Mouse (Mus musculus): ENCODE results near the gene Thrb.

Gene Thrb

GRCm38 (mm10) chr14:17859790-17860385, 199.8 kb downstream of the Thrb start:
- DNase-seq (ENCODE audit: extremely low read depth, insufficient read length, low spot score): no peak

- no peak for DNase-seq (ENCODE audit: extremely low read depth, insufficient read length, low spot score)
Observed at GRCm38 (mm10) chr14:17862651-17863050, 202.6 kb downstream of the Thrb start.

GRCm38 (mm10) chr14:17863701-17864320, 203.8 kb downstream of the Thrb start:
- no peak for DNase-seq (ENCODE audit: extremely low read depth, insufficient read length, low spot score)

GRCm38 (mm10) chr14:17868326-17868725, 208.3 kb downstream of the Thrb start:
- no peak for DNase-seq (ENCODE audit: extremely low read depth, insufficient read length, low spot score)

- no peak for DNase-seq (ENCODE audit: extremely low read depth, insufficient read length, low spot score)
Observed at GRCm38 (mm10) chr14:17875946-17876345, 215.9 kb downstream of the Thrb start.

GRCm38 (mm10) chr14:17879446-17879845, 219.4 kb downstream of the Thrb start:
- no peak for DNase-seq (ENCODE audit: extremely low read depth, insufficient read length, low spot score)

- no peak for DNase-seq (ENCODE audit: extremely low read depth, insufficient read length, low spot score)
Observed at GRCm38 (mm10) chr14:17884884-17885283, 224.8 kb downstream of the Thrb start.

- no peak for DNase-seq (ENCODE audit: extremely low read depth, insufficient read length, low spot score)
Observed at GRCm38 (mm10) chr14:17885320-17885719, 225.3 kb downstream of the Thrb start.

- DNase-seq (ENCODE audit: extremely low read depth, insufficient read length, low spot score): no peak
Observed at GRCm38 (mm10) chr14:17894791-17895190, 234.7 kb downstream of the Thrb start.

GRCm38 (mm10) chr14:17899733-17900413, 239.8 kb downstream of the Thrb start:
- DNase-seq (ENCODE audit: extremely low read depth, insufficient read length, low spot score): no peak

- DNase-seq (ENCODE audit: extremely low read depth, insufficient read length, low spot score): no peak
Observed at GRCm38 (mm10) chr14:17900414-17900795, 240.3 kb downstream of the Thrb start.

- DNase-seq (ENCODE audit: extremely low read depth, insufficient read length, low spot score): no peak
Observed at GRCm38 (mm10) chr14:17902426-17902825, 242.4 kb downstream of the Thrb start.

- DNase-seq (ENCODE audit: extremely low read depth, insufficient read length, low spot score): no peak
Observed at GRCm38 (mm10) chr14:17903121-17903520, 243.1 kb downstream of the Thrb start.

- DNase-seq (ENCODE audit: extremely low read depth, insufficient read length, low spot score): no peak
Observed at GRCm38 (mm10) chr14:17904554-17904953, 244.5 kb downstream of the Thrb start.

- DNase-seq (ENCODE audit: extremely low read depth, insufficient read length, low spot score): no peak
Observed at GRCm38 (mm10) chr14:17905627-17906026, 245.6 kb downstream of the Thrb start.

- DNase-seq (ENCODE audit: extremely low read depth, insufficient read length, low spot score): no peak
Observed at GRCm38 (mm10) chr14:17906931-17907330, 246.9 kb downstream of the Thrb start.

GRCm38 (mm10) chr14:17911157-17911556, 251.1 kb downstream of the Thrb start:
- DNase-seq (ENCODE audit: extremely low read depth, insufficient read length, low spot score): no peak

GRCm38 (mm10) chr14:17912573-17913207, 252.6 kb downstream of the Thrb start:
- no peak for DNase-seq (ENCODE audit: extremely low read depth, insufficient read length, low spot score)

- no peak for DNase-seq (ENCODE audit: extremely low read depth, insufficient read length, low spot score)
Observed at GRCm38 (mm10) chr14:17915556-17915955, 255.5 kb downstream of the Thrb start.

- DNase-seq (ENCODE audit: extremely low read depth, insufficient read length, low spot score): no peak
Observed at GRCm38 (mm10) chr14:17916651-17917050, 256.6 kb downstream of the Thrb start.

GRCm38 (mm10) chr14:17917124-17917763, 257.2 kb downstream of the Thrb start:
- DNase-seq (ENCODE audit: extremely low read depth, insufficient read length, low spot score): no peak

Data from 3134 (cell line).